Mouse (Mus musculus) ES-E14 (cell line): Measurements from ENCODE around the gene Ttll10. TPM values are rescaled to one million over a fixed set of nuclear protein-coding genes. Genes with fewer than 3 reads are reported as not detected.

Experiments used
- DNase-seq: peaks from one replicate; pipeline ENCODE4 v3.0.0-alpha.2; 2013; ENCODE audit warnings: low read depth, low spot score
- H3K27ac ChIP-seq: 2 replicates; pipeline ENCODE4 v1.5.1; 2012; ENCODE audit warnings: low read depth, mild to moderate bottlenecking, low read length, moderate library complexity, mixed read lengths; ENCODE audit not compliant: poor library complexity, insufficient read depth, severe bottlenecking
- H3K36me3 ChIP-seq: 2 replicates; pipeline ENCODE4 v1.6.1; 2012; ENCODE audit warnings: mild to moderate bottlenecking, low read length, moderate library complexity, mixed read lengths; ENCODE audit not compliant: control insufficient read depth, poor library complexity, insufficient read depth, severe bottlenecking
- H3K4me1 ChIP-seq, 2 experiments: fragments of 150-350 bp in 1 of 2; sonication (generic) in 1 of 2; 2 replicates each; pipeline ENCODE4 v1.6.1; 2012; ENCODE audit warnings: low read length in 2 of 2, mild to moderate bottlenecking in 1 of 2, mixed read lengths in 1 of 2; ENCODE audit not compliant: control insufficient read depth in 2 of 2, insufficient read depth in 2 of 2, poor library complexity in 1 of 2
- H3K4me3 ChIP-seq, 2 experiments: fragments of 150-350 bp in 1 of 2; sonication (generic) in 1 of 2; 2 replicates each; pipeline ENCODE4 v1.5.1; 2012; ENCODE audit warnings: low read length in 2 of 2, low read depth in 1 of 2, mild to moderate bottlenecking in 1 of 2, mixed read lengths in 1 of 2; ENCODE audit not compliant: insufficient read depth in 1 of 2, poor library complexity in 1 of 2, severe bottlenecking in 1 of 2
- H3K9ac ChIP-seq: 2 replicates; pipeline ENCODE4 v1.6.1; 2012; ENCODE audit warnings: low read depth, mild to moderate bottlenecking, low read length, mixed read lengths; ENCODE audit not compliant: poor library complexity, insufficient read depth, severe bottlenecking
- H3K9me3 ChIP-seq: fragments of 150-350 bp; sonication (generic); 2 replicates; pipeline ENCODE4 v1.6.1; 2012; ENCODE audit warnings: low read depth, mild to moderate bottlenecking, low read length; ENCODE audit not compliant: control insufficient read depth, insufficient read depth
- CHD2 ChIP-seq: IDR thresholded peaks from 2 replicates; pipeline ENCODE4 v1.6.1; 2014; ENCODE audit warnings: mild to moderate bottlenecking, low read depth, low read length, inconsistent platforms
- HCFC1 ChIP-seq: IDR thresholded peaks from 2 replicates; pipeline ENCODE4 v1.6.1; 2012; ENCODE audit warnings: low read length, inconsistent platforms, borderline replicate concordance; ENCODE audit not compliant: insufficient read depth
- MAFK ChIP-seq: IDR thresholded peaks from 2 replicates; pipeline ENCODE4 v1.6.1; 2014; ENCODE audit warnings: mild to moderate bottlenecking, low read depth, low read length, inconsistent platforms; ENCODE audit not compliant: insufficient read depth
- ZC3H11A ChIP-seq: IDR thresholded peaks from 2 replicates; pipeline ENCODE4 v1.6.1; 2012; ENCODE audit warnings: low read depth, mild to moderate bottlenecking, inconsistent platforms, low read length, borderline replicate concordance
- ZNF384 ChIP-seq: IDR thresholded peaks from 2 replicates; pipeline ENCODE4 v1.6.1; 2012; ENCODE audit warnings: low read depth, low read length, inconsistent platforms
- in situ Hi-C, 2 experiments: fragments of 600-800 bp; cut with MboI; formaldehyde crosslinking; loops; one replicate each; pipeline ENCODE4 v1.15.1; 2025; ENCODE audit warnings: low sequenced_read_pairs in 2 of 2, inconsistent platforms in 1 of 2; ENCODE audit not compliant: unreplicated experiment in 2 of 2
- total RNA-seq: library from RNA; depleted of rRNA; stranded (reverse); fragments of 300-350 nt; gene quantifications from 2 replicates; pipeline ENCODE4 v1.2.3, GENCODE M21; 2012

Ttll10 gene
- total RNA-seq, 1 experiment = 0.22 TPM

DNA sequence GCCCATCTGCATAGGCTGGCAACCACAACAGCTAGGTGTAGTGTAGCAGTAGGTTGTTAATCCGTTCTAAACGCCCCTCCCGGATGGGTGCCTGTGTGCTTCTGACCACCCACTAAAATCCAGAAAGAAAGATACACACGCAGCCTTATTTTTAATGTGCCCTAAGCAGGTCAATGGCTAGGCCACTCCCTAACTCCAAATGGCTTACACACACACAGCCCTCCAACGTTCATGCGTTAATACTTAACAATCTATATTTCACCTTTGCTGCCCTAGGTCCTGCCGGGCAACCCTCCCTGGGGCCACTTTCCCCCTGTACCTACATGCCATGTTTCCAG, 28.0 kb downstream of the Ttll10 start:
- no peak for TF ChIP-seq CHD2
- no peak for TF ChIP-seq MAFK
- no peak for TF ChIP-seq ZC3H11A
- no peak for TF ChIP-seq ZNF384
- TF ChIP-seq HCFC1 = no peak
- Histone ChIP-seq H3K9ac (peak overlapping the region; percentile 73), H3K9me3 (no peaks in the 10 kb centered on the region), H3K27ac (peak overlapping the region; percentile 16; the same call in 1 of the 2 replicates), H3K4me1 (peaks cover 7 to 24% of the 10 kb centered on the region in 2 experiments; a peak in 3 of 4 replicates), H3K36me3 (peaks cover 2% of the 10 kb centered on the region; the same call in 1 of the 2 replicates), H3K4me3 (peak overlapping the region; percentile 73 to 85)
- in situ Hi-C loops = no loop called here
- DNase-seq = no peak

DNA sequence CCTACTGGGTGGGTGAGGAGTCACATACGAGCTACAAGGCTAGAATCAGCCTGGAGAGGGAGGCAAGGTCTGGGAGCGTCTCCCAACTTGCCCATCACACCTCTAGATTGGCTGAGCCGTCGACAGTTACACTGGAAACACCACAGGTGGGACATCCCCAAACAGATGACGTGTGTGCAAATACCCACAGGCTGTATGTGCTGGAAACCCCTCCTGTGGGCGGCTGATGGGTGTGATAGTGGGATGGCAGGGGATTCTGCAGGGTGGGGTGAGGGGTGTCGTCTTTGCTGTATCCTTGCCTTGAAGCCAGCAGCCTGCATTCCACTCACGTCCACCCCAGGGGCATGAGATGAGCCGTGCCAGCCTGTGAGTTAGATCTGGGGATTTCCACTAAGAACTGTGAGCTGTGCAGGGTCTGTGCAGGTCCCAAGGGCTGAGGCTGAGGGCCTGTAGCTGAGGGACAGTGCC, 28.5 kb downstream of the Ttll10 start:
- in situ Hi-C loops = no loop called here
- peak overlapping the region; percentile 73 to 85 for H3K4me3 ChIP-seq
- H3K27ac ChIP-seq = peak overlapping the region; percentile 16; the same call in 1 of the 2 replicates
- peak overlapping the region; percentile 73 for H3K9ac ChIP-seq
- no peak for DNase-seq
- H3K9me3 ChIP-seq = no peaks in the 10 kb centered on the region
- TF ChIP-seq MAFK (no peak), ZNF384 (no peak), ZC3H11A (no peak), CHD2 (no peak), HCFC1 (no peak)
- H3K36me3 ChIP-seq = peaks cover 2% of the 10 kb centered on the region; the same call in 1 of the 2 replicates
- peaks cover 7 to 24% of the 10 kb centered on the region in 2 experiments; a peak in 3 of 4 replicates for H3K4me1 ChIP-seq

GRCm38 (mm10) chr4:156028580-156028979, 30.6 kb downstream of the Ttll10 start:
- Histone ChIP-seq H3K9me3 (no peaks in the 10 kb centered on the region), H3K4me1 (peaks cover 4 to 18% of the 10 kb centered on the region in 2 experiments; a peak in 3 of 4 replicates), H3K9ac (no peak overlapping the region), H3K27ac (no peak overlapping the region), H3K36me3 (peaks cover 2% of the 10 kb centered on the region; the same call in 1 of the 2 replicates), H3K4me3 (no peak overlapping the region)
- TF ChIP-seq CHD2 (no peak), HCFC1 (no peak), ZC3H11A (no peak), MAFK (no peak), ZNF384 (no peak)
- no peak for DNase-seq
- in situ Hi-C loops = no loop called here

- Histone ChIP-seq H3K9me3 (no peaks in the 10 kb centered on the region), H3K9ac (no peak within 1 kb of the TSS), H3K4me3 (no peak within 1 kb of the TSS), H3K36me3 (peaks cover 2% of the 10 kb centered on the region; the same call in 1 of the 2 replicates), H3K4me1 (peaks cover 0 to 6% of the 10 kb centered on the region in 2 experiments; a peak in 1 of 4 replicates), H3K27ac (no peak within 1 kb of the TSS)
- no peak for DNase-seq
- TF ChIP-seq HCFC1 (no peak), CHD2 (no peak), ZNF384 (no peak), MAFK (no peak), ZC3H11A (no peak)
- in situ Hi-C loops = no loop called here
These were observed 33.2 kb downstream of the Ttll10 start, which contains the start of gene Tnfrsf18 for GRCm38 (mm10) chr4:156026013-156026412. Gene Tnfrsf18 (plus strand): TSS chr4:156026164.

DNA sequence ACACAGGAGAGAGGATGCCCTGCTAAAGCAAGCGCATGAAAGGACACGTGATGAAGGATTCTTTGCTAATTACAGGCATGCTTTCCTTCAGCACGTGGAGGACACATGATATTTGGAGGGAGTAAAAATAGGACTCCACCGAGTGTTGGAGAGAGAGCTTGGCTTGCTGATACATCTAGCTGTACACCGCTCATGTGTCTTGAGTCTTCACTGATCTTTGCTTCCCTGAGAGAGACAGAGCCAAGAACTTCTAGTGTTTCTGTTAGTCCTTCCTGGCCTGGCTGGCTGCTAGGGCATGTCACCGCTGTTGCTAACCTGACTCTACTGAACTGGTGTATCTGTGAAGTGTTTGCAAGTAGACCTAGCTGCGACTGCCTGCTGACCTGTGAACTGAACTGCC, 35.0 kb downstream of the Ttll10 start:
- in situ Hi-C loops = no loop called here
- H3K9ac ChIP-seq = no peak overlapping the region
- TF ChIP-seq MAFK = no peak
- no peak for TF ChIP-seq HCFC1
- no peak for TF ChIP-seq ZC3H11A
- H3K9me3 ChIP-seq = no peaks in the 10 kb centered on the region
- no peaks in the 10 kb centered on the region for H3K4me1 ChIP-seq
- H3K4me3 ChIP-seq = no peak overlapping the region
- H3K36me3 ChIP-seq = no peaks in the 10 kb centered on the region; the same call in 1 of the 2 replicates
- no peak overlapping the region for H3K27ac ChIP-seq
- no peak for DNase-seq
